Mouse (Mus musculus) forebrain, embryonic 11.5 days (tissue): ENCODE data around the gene Olfr323. TPM values are rescaled to one million over a fixed set of nuclear protein-coding genes. Genes with fewer than 3 reads are reported as not detected.

ENCODE experiments used
- ATAC-seq: fragments of 200-750 bp; cut with Nextera tagmentation; replicated peaks from 2 replicates; pipeline ENCODE4 v1.8.0; 2017; ENCODE audit warnings: moderate TSS enrichment; ENCODE audit not compliant: low FRiP score
- DNase-seq: peaks from one replicate; pipeline ENCODE4 v3.0.0-alpha.2; 2017; ENCODE audit warnings: low spot score
- H3K27ac ChIP-seq: fragments of 300-500 bp; sonication (generic); 2 replicates; pipeline ENCODE4 v1.5.1; 2014; ENCODE audit warnings: low read depth, low read length
- H3K27me3 ChIP-seq: fragments of 300-500 bp; sonication (generic); 2 replicates; pipeline ENCODE4 v1.6.1; 2014; ENCODE audit warnings: mild to moderate bottlenecking, low read length, mixed read lengths; ENCODE audit not compliant: control insufficient read depth, insufficient read depth
- H3K36me3 ChIP-seq: fragments of 300-500 bp; sonication (generic); 2 replicates; pipeline ENCODE4 v1.6.1; 2014; ENCODE audit warnings: mild to moderate bottlenecking, low read length, moderate library complexity, mixed read lengths; ENCODE audit not compliant: control insufficient read depth, insufficient read depth
- H3K4me1 ChIP-seq: fragments of 300-500 bp; sonication (generic); replicated peaks from 2 replicates; pipeline ENCODE4 v1.6.1; 2014; ENCODE audit warnings: low read length, mixed read lengths; ENCODE audit not compliant: control insufficient read depth, insufficient read depth
- H3K4me2 ChIP-seq: fragments of 300-500 bp; sonication (generic); 2 replicates; pipeline ENCODE4 v1.6.1; 2014; ENCODE audit warnings: low read depth, mild to moderate bottlenecking, low read length, moderate library complexity, mixed read lengths; ENCODE audit not compliant: severe bottlenecking
- H3K4me3 ChIP-seq: fragments of 300-500 bp; sonication (generic); 2 replicates; pipeline ENCODE4 v1.5.1; 2014; ENCODE audit warnings: low read depth, low read length
- H3K9ac ChIP-seq: fragments of 300-500 bp; sonication (generic); 2 replicates; pipeline ENCODE4 v1.6.1; 2014; ENCODE audit warnings: low read length
- H3K9me3 ChIP-seq: fragments of 300-500 bp; sonication (generic); 2 replicates; pipeline ENCODE4 v1.6.1; 2016; ENCODE audit warnings: low read length, mixed read lengths; ENCODE audit not compliant: control insufficient read depth
- WGBS: fragments of 180-500 bp; shearing (Covaris S2); extraction: QIAGEN DNeasy Blood & Tissue Kit; methylation state at CpG from one replicate; pipeline ENCODE4 v1.1.7; 2014; 5-methylcytosine and 5-hydroxymethylcytosine counted together
- polyA plus RNA-seq: library from polyadenylated mRNA; unstranded; fragments of >200 nt; fragmentation: Nextera tagmentation; extraction: Ambion mirVana; gene quantifications from 2 replicates; pipeline ENCODE4 v1.2.1, GENCODE M21; 2014

Gene Olfr323
- polyA plus RNA-seq: not detected in 2 replicates

DNA sequence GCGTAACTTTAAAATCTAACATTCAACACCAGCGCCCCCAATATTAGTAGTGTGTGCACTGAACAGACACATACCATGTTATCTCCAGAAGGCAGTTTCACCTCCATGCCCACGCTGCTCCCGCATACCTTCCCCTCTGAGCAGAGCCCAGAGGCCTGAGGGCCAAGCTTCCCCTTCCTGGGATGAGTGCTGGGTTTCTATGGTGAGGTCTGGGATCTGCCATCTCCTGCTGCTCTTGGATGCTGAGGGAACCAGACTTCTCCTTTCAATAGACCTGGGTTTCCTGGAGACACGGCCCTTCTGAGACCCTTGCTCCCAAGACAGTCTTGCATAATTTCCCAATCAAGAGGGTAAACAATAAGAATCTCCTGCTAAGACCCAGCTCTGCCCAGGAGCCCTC lies at the start of gene Olfr323:
Gene Olfr323, minus strand, starts transcription at position 101 of the 400 bp plus-strand sequence.
- no peak for ATAC-seq
- Histone ChIP-seq H3K27ac (no peak within 1 kb of the TSS), H3K27me3 (no peaks in the 10 kb centered on the region), H3K4me2 (no peak within 1 kb of the TSS), H3K4me3 (no peak within 1 kb of the TSS), H3K4me1 (no peaks in the 10 kb centered on the region), H3K36me3 (no peaks in the 10 kb centered on the region), H3K9me3 (no peaks in the 10 kb centered on the region), H3K9ac (no peak within 1 kb of the TSS)
- DNase-seq: no peak
- WGBS: 85% methylated on average over 5 of the region's 5 CpGs

DNA sequence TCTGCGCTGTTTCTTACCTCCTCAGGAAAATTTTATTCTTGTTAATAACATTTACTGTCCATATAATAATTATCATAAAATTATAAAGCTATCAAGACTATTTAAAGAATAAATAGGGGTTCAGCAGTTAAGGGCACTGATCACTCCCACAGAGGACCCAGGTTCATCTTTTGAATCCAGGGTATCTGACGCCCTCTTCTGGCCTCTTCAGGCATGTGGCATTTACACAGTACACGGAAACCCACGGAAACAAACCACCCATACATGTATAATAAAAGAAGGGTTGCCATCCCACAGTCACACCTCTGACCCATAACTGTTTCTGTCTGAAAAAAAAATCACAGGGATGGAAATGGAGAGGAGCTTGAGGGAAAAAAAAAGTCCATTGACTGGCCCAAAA lies 41.5 kb upstream of the Olfr323 start:
- Histone ChIP-seq H3K4me3 (no peak overlapping the region), H3K9ac (no peak overlapping the region), H3K9me3 (no peaks in the 10 kb centered on the region), H3K27ac (no peak overlapping the region), H3K27me3 (no peaks in the 10 kb centered on the region), H3K36me3 (no peaks in the 10 kb centered on the region), H3K4me2 (no peak overlapping the region), H3K4me1 (no peaks in the 10 kb centered on the region)
- 51% methylated on average over 4 of the region's 4 CpGs for WGBS
- DNase-seq (no peak), ATAC-seq (no peak)

DNA sequence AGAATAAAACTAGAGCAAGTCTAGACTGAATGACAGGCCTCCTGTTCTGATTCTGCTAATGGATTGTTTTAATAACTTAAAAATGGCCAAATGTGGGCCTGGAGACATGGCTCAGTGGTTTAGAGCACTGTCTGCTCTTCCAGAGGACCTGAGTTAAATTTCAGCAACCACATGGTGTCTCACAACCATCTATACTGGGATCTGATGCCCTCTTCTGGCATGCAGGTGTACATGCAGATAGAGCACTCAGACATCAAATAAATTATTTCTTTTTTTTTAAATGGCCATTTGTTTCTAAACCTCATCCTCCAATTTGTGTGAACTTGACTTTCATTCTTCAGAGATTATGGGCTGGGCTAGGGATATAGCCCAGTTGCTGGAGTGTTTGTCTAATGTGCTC lies 39.0 kb upstream of the Olfr323 start:
- no peaks in the 10 kb centered on the region for H3K9me3 ChIP-seq
- no peak overlapping the region for H3K27ac ChIP-seq
- ATAC-seq (no peak), DNase-seq (no peak)
- no peak overlapping the region for H3K4me3 ChIP-seq
- no peaks in the 10 kb centered on the region for H3K4me1 ChIP-seq
- no peaks in the 10 kb centered on the region for H3K27me3 ChIP-seq
- H3K36me3 ChIP-seq: no peaks in the 10 kb centered on the region
- H3K9ac ChIP-seq: no peak overlapping the region
- no peak overlapping the region for H3K4me2 ChIP-seq

DNA sequence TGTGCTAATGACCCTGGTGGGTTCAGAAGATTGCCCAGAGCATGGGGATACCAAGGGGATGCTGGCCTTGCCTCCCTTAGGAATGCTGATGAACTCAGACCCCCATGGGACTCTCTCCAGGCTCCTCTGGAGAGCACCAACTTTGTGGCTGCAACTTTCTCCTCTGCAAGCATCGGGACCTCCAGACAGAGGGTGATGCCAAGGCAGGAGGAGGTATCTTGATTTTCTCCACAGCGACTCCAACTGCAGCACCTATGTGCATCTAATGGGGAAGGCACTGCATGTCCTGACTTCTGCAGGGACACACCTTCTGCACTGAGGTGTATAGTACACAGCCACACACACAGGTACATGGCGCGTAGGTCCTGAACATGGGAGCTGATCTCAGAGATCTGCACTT lies 28.3 kb upstream of the Olfr323 start, which contains the start of gene Olfr322:
Gene Olfr322, plus strand, starts transcription at position 187 of the 400 bp plus-strand sequence.
- H3K27ac ChIP-seq: no peak within 1 kb of the TSS
- no peaks in the 10 kb centered on the region for H3K27me3 ChIP-seq
- ATAC-seq (no peak), DNase-seq (no peak)
- no peak within 1 kb of the TSS for H3K4me2 ChIP-seq
- H3K9ac ChIP-seq: no peak within 1 kb of the TSS
- H3K36me3 ChIP-seq: no peaks in the 10 kb centered on the region
- no peaks in the 10 kb centered on the region for H3K9me3 ChIP-seq
- H3K4me1 ChIP-seq: no peaks in the 10 kb centered on the region
- 89% methylated on average over 4 of the region's 4 CpGs for WGBS
- no peak within 1 kb of the TSS for H3K4me3 ChIP-seq

DNA sequence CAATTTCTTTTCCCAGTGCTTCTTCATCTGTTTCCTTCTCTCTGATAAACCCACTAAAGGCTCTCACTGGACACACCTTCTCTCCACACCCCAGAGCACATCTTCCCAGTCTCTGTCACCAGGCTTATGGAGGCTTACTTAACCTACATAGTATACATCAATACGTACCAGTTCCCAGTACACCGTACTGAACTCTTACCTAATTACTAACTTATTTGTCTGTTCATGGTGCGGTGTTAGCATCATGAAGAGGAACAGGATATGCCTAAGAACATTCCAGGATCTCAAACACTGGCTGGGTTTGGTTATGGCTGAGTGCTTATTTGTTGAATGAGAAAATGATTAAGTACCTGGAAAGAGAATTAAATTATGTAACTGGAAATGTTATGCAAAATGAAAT lies 24.9 kb upstream of the Olfr323 start:
- ATAC-seq: no peak
- Histone ChIP-seq H3K4me1 (no peaks in the 10 kb centered on the region), H3K4me2 (no peak overlapping the region), H3K27me3 (no peaks in the 10 kb centered on the region), H3K9ac (no peak overlapping the region), H3K9me3 (no peaks in the 10 kb centered on the region), H3K27ac (no peak overlapping the region), H3K4me3 (no peak overlapping the region), H3K36me3 (no peaks in the 10 kb centered on the region)
- 94% methylated on average over 3 of the region's 3 CpGs for WGBS
- DNase-seq: no peak

DNA sequence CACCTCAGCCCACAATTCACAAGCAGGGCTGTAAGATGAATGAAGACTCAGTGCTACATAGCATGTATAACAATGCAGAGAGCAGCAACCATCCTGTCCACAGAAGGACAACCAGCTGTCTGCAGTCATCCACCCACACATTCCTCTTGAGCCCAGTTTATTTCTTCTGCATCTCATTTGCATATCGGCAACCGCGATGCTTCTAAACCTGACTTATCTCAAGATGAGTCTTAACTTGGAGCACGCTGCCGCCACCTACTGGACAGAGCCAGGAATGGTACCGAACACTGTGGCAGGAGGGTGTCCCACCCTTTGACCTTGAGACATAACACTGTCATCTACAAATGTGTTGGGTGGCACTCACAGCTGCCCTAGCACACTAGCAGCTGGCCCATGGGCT lies 13.0 kb upstream of the Olfr323 start:
- Histone ChIP-seq H3K4me1 (0 out of 2 replicates have a peak, but pooled peaks cover 5% of the 10 kb centered on the region), H3K27me3 (peaks cover 2% of the 10 kb centered on the region), H3K27ac (no peak overlapping the region), H3K9ac (no peak overlapping the region), H3K9me3 (no peaks in the 10 kb centered on the region), H3K4me2 (no peak overlapping the region), H3K4me3 (no peak overlapping the region), H3K36me3 (no peaks in the 10 kb centered on the region)
- ATAC-seq (no peak), DNase-seq (peak; percentile 77)
- WGBS: 45% methylated on average over 6 of the region's 6 CpGs

DNA sequence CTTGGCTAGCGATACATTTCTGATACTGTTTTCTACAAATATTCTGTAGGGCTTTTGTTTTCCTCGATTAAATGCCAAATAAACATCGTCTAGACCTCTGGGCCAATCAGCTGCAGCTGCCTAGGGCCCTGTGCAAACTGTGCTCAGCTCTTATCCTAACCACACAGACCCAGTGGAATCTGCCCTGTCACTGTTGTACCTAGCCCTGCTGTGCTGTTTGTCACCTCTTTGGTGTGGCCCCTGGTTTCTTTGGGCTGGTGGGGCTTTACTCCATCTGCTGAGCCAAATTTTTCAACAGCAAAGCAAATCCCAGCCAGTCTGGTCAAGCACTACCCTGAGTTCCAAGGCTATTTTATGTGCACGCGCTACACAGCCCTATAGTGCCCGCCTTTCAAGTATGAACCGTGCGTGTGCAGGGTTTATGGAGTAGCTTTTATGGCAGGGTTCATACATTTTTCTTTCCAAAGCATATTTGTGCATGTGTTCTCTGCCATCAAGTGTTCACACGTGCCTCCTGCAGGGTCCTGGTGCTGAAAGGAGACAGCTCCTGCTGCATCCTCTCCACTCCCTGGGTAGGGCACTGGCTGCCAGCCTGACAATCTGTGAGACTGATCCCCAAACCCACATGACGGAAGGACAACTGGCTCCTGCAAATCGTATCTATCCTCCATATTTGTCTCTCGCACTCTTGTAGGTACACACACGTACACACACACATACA lies 11.5 kb upstream of the Olfr323 start:
- no peaks in the 10 kb centered on the region for H3K36me3 ChIP-seq
- H3K9ac ChIP-seq: no peak overlapping the region
- 0 out of 2 replicates have a peak, but pooled peaks cover 5% of the 10 kb centered on the region for H3K4me1 ChIP-seq
- no peak for ATAC-seq
- H3K9me3 ChIP-seq: no peaks in the 10 kb centered on the region
- 86% methylated on average over 13 of the region's 13 CpGs for whole genome bisulfite sequencing
- no peak overlapping the region for H3K4me3 ChIP-seq
- no peak for DNase-seq
- H3K27ac ChIP-seq: 0 out of 2 replicates have a peak overlapping the region, but pooled peaks have one; percentile 37
- H3K27me3 ChIP-seq: peaks cover 2% of the 10 kb centered on the region
- no peak overlapping the region for H3K4me2 ChIP-seq

DNA sequence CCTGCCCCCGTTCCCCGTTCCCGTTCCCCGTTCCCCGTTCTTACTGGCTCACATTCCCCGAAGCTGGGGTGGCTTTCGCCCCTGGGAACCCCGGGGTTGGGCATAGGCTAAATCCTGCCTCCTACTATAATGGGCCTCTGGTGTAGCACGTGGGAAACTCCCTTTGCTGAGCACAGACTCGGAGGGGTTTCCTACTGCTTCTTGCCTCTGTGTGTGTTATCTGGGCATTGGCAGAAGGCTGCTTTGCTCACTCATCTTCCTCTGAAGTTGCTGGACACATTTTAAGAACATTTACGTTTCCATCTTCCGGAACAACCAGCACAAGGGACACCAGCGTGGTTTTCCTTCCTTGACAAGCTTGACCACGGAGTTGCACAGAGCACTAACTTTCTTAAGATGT lies 10.8 kb upstream of the Olfr323 start:
- no peaks in the 10 kb centered on the region for H3K9me3 ChIP-seq
- peak overlapping the region; percentile 35; the same call in 1 of the 2 replicates for H3K4me3 ChIP-seq
- DNase-seq (no peak), ATAC-seq (no peak)
- H3K4me1 ChIP-seq: 0 out of 2 replicates have a peak, but pooled peaks cover 5% of the 10 kb centered on the region
- WGBS: 27% methylated on average over 14 of the region's 14 CpGs
- H3K27ac ChIP-seq: 0 out of 2 replicates have a peak overlapping the region, but pooled peaks have one; percentile 37
- peak overlapping the region; percentile 87 for H3K4me2 ChIP-seq
- H3K9ac ChIP-seq: no peak overlapping the region
- no peaks in the 10 kb centered on the region for H3K36me3 ChIP-seq
- H3K27me3 ChIP-seq: peaks cover 2% of the 10 kb centered on the region
